Mouse (Mus musculus): Measurements from ENCODE around the gene Nppa. TPM values are rescaled to one million over a fixed set of nuclear protein-coding genes. Genes with fewer than 3 reads are reported as not detected.
"Not testable (repeated sequence)": the region's sequence is repeated elsewhere in the genome, so short reads cannot be mapped to it uniquely, and the experiment has no call there.

Gene Nppa
- polyA plus RNA-seq, 1 experiment from 2014 or later = 7.7 TPM

GRCm38 (mm10) chr4:148043327-148043726 lies 42.8 kb downstream of the Nppa start:
- not testable (repeated sequence) for DNase-seq (ENCODE audit: low spot score); H3K27me3 ChIP-seq (ENCODE audit: low read depth, poor library complexity, severe bottlenecking); H3K9me3 ChIP-seq (replicated peaks); H3K27ac ChIP-seq; H3K4me3 ChIP-seq
- peaks cover 55% of the 10 kb centered on the region for H3K36me3 ChIP-seq
- WGBS = 92% methylated on average over 8 of the region's 8 CpGs
- H3K4me1 ChIP-seq = peaks cover 41% of the 10 kb centered on the region

GRCm38 (mm10) chr4:148044113-148044512 lies 43.6 kb downstream of the Nppa start:
- Histone ChIP-seq H3K4me1 (peaks cover 41% of the 10 kb centered on the region), H3K27me3 (ENCODE audit: low read depth, poor library complexity, severe bottlenecking) (no peaks in the 10 kb centered on the region), H3K36me3 (peaks cover 63% of the 10 kb centered on the region), H3K9me3 (replicated peaks) (no peaks in the 10 kb centered on the region), H3K4me3 (no peak overlapping the region), H3K27ac (no peak overlapping the region)
- 95% methylated on average over 2 of the region's 2 CpGs for WGBS
- DNase-seq (ENCODE audit: low spot score) = no peak

GRCm38 (mm10) chr4:148046450-148047031 lies 46.0 kb downstream of the Nppa start:
- no peak for DNase-seq (ENCODE audit: low spot score)
- no peak overlapping the region for H3K27ac ChIP-seq
- H3K4me1 ChIP-seq = peaks cover 16% of the 10 kb centered on the region
- H3K9me3 ChIP-seq (replicated peaks) = no peaks in the 10 kb centered on the region
- H3K4me3 ChIP-seq = no peak overlapping the region
- H3K36me3 ChIP-seq = peaks cover 87% of the 10 kb centered on the region
- 76% methylated on average over 4 of the region's 4 CpGs for WGBS
- H3K27me3 ChIP-seq (ENCODE audit: low read depth, poor library complexity, severe bottlenecking) = no peaks in the 10 kb centered on the region

DNA sequence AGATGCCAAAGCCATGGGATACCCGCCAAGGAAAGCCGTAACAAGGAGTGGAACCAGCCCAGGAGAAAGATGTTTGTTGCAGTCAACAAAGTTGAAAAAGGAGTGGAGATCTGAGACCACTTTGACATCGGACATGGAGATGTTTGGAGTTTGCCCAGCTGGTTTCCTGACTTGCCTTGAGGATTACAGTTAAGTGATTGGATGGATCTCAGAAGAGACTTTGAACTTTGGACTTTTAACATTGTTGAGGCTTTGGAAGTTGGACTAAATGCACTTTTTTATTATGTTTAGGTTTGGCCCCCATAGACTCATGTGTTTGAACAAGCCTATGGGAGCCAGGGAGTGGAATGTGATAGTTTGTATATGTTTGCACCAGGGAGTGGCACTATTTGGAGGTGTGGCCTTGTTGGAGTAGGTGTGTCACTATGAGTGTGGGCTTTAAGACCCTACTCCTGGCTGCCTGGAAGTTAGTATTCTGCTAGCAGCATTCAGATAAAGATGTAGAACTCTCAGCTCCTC lies 49.9 kb downstream of the Nppa start:
- H3K27ac ChIP-seq; H3K4me1 ChIP-seq; DNase-seq (ENCODE audit: low spot score); H3K27me3 ChIP-seq (ENCODE audit: low read depth, poor library complexity, severe bottlenecking); H3K9me3 ChIP-seq (replicated peaks); H3K4me3 ChIP-seq: not testable (repeated sequence)
- H3K36me3 ChIP-seq = peaks cover 96% of the 10 kb centered on the region
- WGBS = 94% methylated on average over 3 of the region's 3 CpGs

GRCm38 (mm10) chr4:148051046-148051776 lies 50.7 kb downstream of the Nppa start:
- Histone ChIP-seq H3K36me3 (peaks cover 97% of the 10 kb centered on the region), H3K9me3 (replicated peaks) (no peaks in the 10 kb centered on the region), H3K4me3 (no peak overlapping the region), H3K27ac (no peak overlapping the region), H3K4me1 (peaks cover 5% of the 10 kb centered on the region; the same call in 1 of the 2 replicates), H3K27me3 (ENCODE audit: low read depth, poor library complexity, severe bottlenecking) (no peaks in the 10 kb centered on the region)
- DNase-seq (ENCODE audit: low spot score) = no peak
- WGBS = 77% methylated on average over 13 of the region's 13 CpGs

Other genes with a start within 250 kb of the Nppa start
- gene Zfp984, start 190.9 kb upstream of the Nppa start, polyA plus RNA-seq (2016; fragmentation: Nextera tagmentation; extraction: Ambion mirVana) = 9.0 and 9.3 TPM in 2 replicates
- gene Zfp933, start 152.4 kb upstream of the Nppa start, polyA plus RNA-seq (2016; fragmentation: Nextera tagmentation; extraction: Ambion mirVana) = 5.2 and 5.4 TPM in 2 replicates
- 57.4 and 64.2 TPM in 2 replicates for gene Miip, start 131.9 kb upstream of the Nppa start, polyA plus RNA-seq (2016; fragmentation: Nextera tagmentation; extraction: Ambion mirVana)
- gene Fv1, start 131.7 kb upstream of the Nppa start, polyA plus RNA-seq (2016; fragmentation: Nextera tagmentation; extraction: Ambion mirVana) = 13.5 and 13.7 TPM in 2 replicates
- gene Mfn2, start 96.0 kb upstream of the Nppa start, polyA plus RNA-seq (2016; fragmentation: Nextera tagmentation; extraction: Ambion mirVana) = 29.7 and 31.5 TPM in 2 replicates
- gene Plod1, start 64.0 kb upstream of the Nppa start, polyA plus RNA-seq (2016; fragmentation: Nextera tagmentation; extraction: Ambion mirVana) = 29.1 and 31.5 TPM in 2 replicates
- 13.3 and 13.5 TPM in 2 replicates for gene 2510039O18Rik, start 59.8 kb upstream of the Nppa start, polyA plus RNA-seq (2016; fragmentation: Nextera tagmentation; extraction: Ambion mirVana)
- gene Nppb, start 14.9 kb upstream of the Nppa start, polyA plus RNA-seq (2016; fragmentation: Nextera tagmentation; extraction: Ambion mirVana) = not detected in 2 replicates
- 6.3 and 9.1 TPM in 2 replicates for gene Clcn6, start 38.1 kb downstream of the Nppa start, polyA plus RNA-seq (2016; fragmentation: Nextera tagmentation; extraction: Ambion mirVana)
- gene Mthfr, start 38.4 kb downstream of the Nppa start, polyA plus RNA-seq (2016; fragmentation: Nextera tagmentation; extraction: Ambion mirVana) = 23.3 and 25.8 TPM in 2 replicates
- 13.1 and 14.1 TPM in 2 replicates for gene Agtrap, start 87.3 kb downstream of the Nppa start, polyA plus RNA-seq (2016; fragmentation: Nextera tagmentation; extraction: Ambion mirVana)
- gene Mad2l2, start 129.7 kb downstream of the Nppa start, polyA plus RNA-seq (2016; fragmentation: Nextera tagmentation; extraction: Ambion mirVana) = 71.7 and 93.8 TPM in 2 replicates
- gene Draxin, start 130.0 kb downstream of the Nppa start, polyA plus RNA-seq (2016; fragmentation: Nextera tagmentation; extraction: Ambion mirVana) = 0.78 and 1.3 TPM in 2 replicates
- gene Fbxo6, start 151.4 kb downstream of the Nppa start, polyA plus RNA-seq (2016; fragmentation: Nextera tagmentation; extraction: Ambion mirVana) = 9.0 and 11.1 TPM in 2 replicates
- gene Fbxo44, start 159.8 kb downstream of the Nppa start, polyA plus RNA-seq (2016; fragmentation: Nextera tagmentation; extraction: Ambion mirVana) = 4.4 and 9.7 TPM in 2 replicates
- 0.49 and 0.65 TPM in 2 replicates for gene Fbxo2, start 159.9 kb downstream of the Nppa start, polyA plus RNA-seq (2016; fragmentation: Nextera tagmentation; extraction: Ambion mirVana)

All from limb, embryonic 10.5 days (tissue).